Mouse (Mus musculus): ENCODE results near the gene Gm44. TPM values are rescaled to one million over a fixed set of nuclear protein-coding genes. Genes with fewer than 3 reads are reported as not detected.
"Not testable (repeated sequence)": the region's sequence is repeated elsewhere in the genome, so short reads cannot be mapped to it uniquely, and the experiment has no call there.

The Gm44 gene
- not detected in 2 replicates for polyA plus RNA-seq (2011; ENCODE audit: insufficient read length, low read depth, missing spikeins)

- Histone ChIP-seq H3K27ac (ENCODE audit: insufficient read depth, low read length) (no peak within 1 kb of the TSS), H3K4me1 (ENCODE audit: control insufficient read depth, insufficient read depth, low read length) (no peaks in the 10 kb centered on the region), H3K4me3 (ENCODE audit: insufficient read depth, low read length) (no peak within 1 kb of the TSS)
- TF ChIP-seq POLR2A (IDR thresholded peaks at IDR 0.05; ENCODE audit: low read depth, low read length): no peak
- TF ChIP-seq CTCF (IDR thresholded peaks at IDR 0.05; ENCODE audit: borderline replicate concordance, insufficient read depth, low read length): no peak
Observed at GRCm38 (mm10) chrX:90891842-90892241, at the start of gene Gm44. Gene Gm44, plus strand, starts transcription at chrX:90892142.

GRCm38 (mm10) chrX:90927989-90928388 is 36.0 kb downstream of the Gm44 start:
- H3K4me1 ChIP-seq (ENCODE audit: control insufficient read depth, insufficient read depth, low read length): no peaks in the 10 kb centered on the region
- no peak overlapping the region for H3K4me3 ChIP-seq (ENCODE audit: insufficient read depth, low read length)
- TF ChIP-seq POLR2A (IDR thresholded peaks at IDR 0.05; ENCODE audit: low read depth, low read length) (no peak), CTCF (IDR thresholded peaks at IDR 0.05; ENCODE audit: borderline replicate concordance, insufficient read depth, low read length) (no peak)
- no peak overlapping the region for H3K27ac ChIP-seq (ENCODE audit: insufficient read depth, low read length)

GRCm38 (mm10) chrX:90938211-90938610 is 46.3 kb downstream of the Gm44 start:
- H3K27ac ChIP-seq (ENCODE audit: insufficient read depth, low read length); H3K4me1 ChIP-seq (ENCODE audit: control insufficient read depth, insufficient read depth, low read length); H3K4me3 ChIP-seq (ENCODE audit: insufficient read depth, low read length): not testable (repeated sequence)
